ENCODE assay signal across 18 mouse cellular contexts in genomic region chr4:134319074-134319473, GRCm38 (mm10). TPM values are rescaled to one million over a fixed set of nuclear protein-coding genes. Genes with fewer than 3 reads are reported as not detected.
"Had no signal": no experiment of that assay in that cellular context is flagged by ENCODE, and none has a peak within 500 bp of the region (broad histone marks: within the 10 kb centered on the region; RNA-seq: fewer than 3 reads in every experiment).

No protein-coding gene starts in this region.

- H3K27me3 ChIP-seq: limb, embryonic 15.5 days; neural tube, embryonic 12.5 days had no signal

- H3K9me3 ChIP-seq: limb, embryonic 15.5 days; liver, embryonic 12.5 days; midbrain, embryonic 10.5 days; neural tube, embryonic 12.5 days had no signal

- H3K4me3 ChIP-seq: limb, embryonic 15.5 days; liver, embryonic 12.5 days; midbrain, embryonic 10.5 days; neural tube, embryonic 12.5 days had no signal

- ATAC-seq: liver, embryonic 12.5 days had no signal

- DNase-seq: kidney, postnatal 36 days; layer of hippocampus, adult 9-11 months; layer of hippocampus, postnatal 36 days; lung, embryonic 14.5 days; lung, postnatal 10 days; lung, postnatal 4 days; midbrain, embryonic 14.5 days; right cerebral cortex, postnatal 25 days; thymus, postnatal 4 days had no signal

- H3K36me3 ChIP-seq: limb, embryonic 15.5 days; liver, embryonic 12.5 days; midbrain, embryonic 10.5 days; neural tube, embryonic 12.5 days had no signal

- H3K4me1 ChIP-seq: liver, embryonic 12.5 days had no signal

- H3K4me2 ChIP-seq: limb, embryonic 15.5 days; liver, embryonic 12.5 days; lung, embryonic 14.5 days; neural tube, embryonic 12.5 days had no signal

- H3K9ac ChIP-seq: limb, embryonic 15.5 days; liver, embryonic 12.5 days; lung, embryonic 14.5 days; neural tube, embryonic 12.5 days had no signal

- H3K27ac ChIP-seq: limb, embryonic 15.5 days; liver, embryonic 12.5 days; midbrain, embryonic 10.5 days; neural tube, embryonic 12.5 days had no signal

RNA-seq across cellular contexts. Expression of gene Trim63, which starts 4.2 kb away (rescaled TPM):
- total RNA-seq: layer of hippocampus, adult 18-20 months; layer of hippocampus, postnatal 36 days; megakaryocyte, adult 5-6 weeks; neutrophil, adult 5-6 weeks had no signal
- polyA plus RNA-seq: lung, embryonic 14.5 days had no signal

RNA-seq across cellular contexts. Expression of gene Slc30a2, which starts 23.9 kb away (rescaled TPM):
- total RNA-seq: layer of hippocampus, postnatal 36 days; left cerebral cortex, postnatal 25 days; neutrophil, adult 5-6 weeks had no signal
- polyA plus RNA-seq: limb, embryonic 11.5 days; liver, embryonic 12.5 days; midbrain, embryonic 14.5 days; neural tube, embryonic 12.5 days had no signal
